Mouse (Mus musculus) macrophage (primary cell): ENCODE results near the gene Gm45717. TPM values are rescaled to one million over a fixed set of nuclear protein-coding genes. Genes with fewer than 3 reads are reported as not detected.

Source experiments
- H3K27ac ChIP-seq: fragments of 350-480 bp; formaldehyde crosslinking; 2 replicates; pipeline ENCODE4 v1.9.0; 2021
- H3K36me3 ChIP-seq: fragments of 350-480 bp; formaldehyde crosslinking; 2 replicates; pipeline ENCODE4 v1.9.0; 2021; ENCODE audit errors: inconsistent target
- H3K4me3 ChIP-seq: fragments of 350-480 bp; formaldehyde crosslinking; 2 replicates; pipeline ENCODE4 v1.9.0; 2021; ENCODE audit errors: inconsistent target
- H3K79me2 ChIP-seq: fragments of 350-480 bp; formaldehyde crosslinking; 2 replicates; pipeline ENCODE4 v1.9.0; 2021; ENCODE audit errors: inconsistent target
- WGBS: methylation state at CpG from one replicate; pipeline ENCODE4 v1.1.7; 2026; ENCODE audit warnings: inconsistent platforms; ENCODE audit not compliant: missing documents; 5-methylcytosine and 5-hydroxymethylcytosine counted together
- polyA plus RNA-seq: library from polyadenylated mRNA; stranded (reverse); fragments of 250-400 nt; gene quantifications from 3 replicates; pipeline ENCODE4 v1.2.4, GENCODE M21; 2018; ENCODE audit warnings: inconsistent platforms

Gene Gm45717
- polyA plus RNA-seq, 1 experiment from 2014 or later: not detected

DNA sequence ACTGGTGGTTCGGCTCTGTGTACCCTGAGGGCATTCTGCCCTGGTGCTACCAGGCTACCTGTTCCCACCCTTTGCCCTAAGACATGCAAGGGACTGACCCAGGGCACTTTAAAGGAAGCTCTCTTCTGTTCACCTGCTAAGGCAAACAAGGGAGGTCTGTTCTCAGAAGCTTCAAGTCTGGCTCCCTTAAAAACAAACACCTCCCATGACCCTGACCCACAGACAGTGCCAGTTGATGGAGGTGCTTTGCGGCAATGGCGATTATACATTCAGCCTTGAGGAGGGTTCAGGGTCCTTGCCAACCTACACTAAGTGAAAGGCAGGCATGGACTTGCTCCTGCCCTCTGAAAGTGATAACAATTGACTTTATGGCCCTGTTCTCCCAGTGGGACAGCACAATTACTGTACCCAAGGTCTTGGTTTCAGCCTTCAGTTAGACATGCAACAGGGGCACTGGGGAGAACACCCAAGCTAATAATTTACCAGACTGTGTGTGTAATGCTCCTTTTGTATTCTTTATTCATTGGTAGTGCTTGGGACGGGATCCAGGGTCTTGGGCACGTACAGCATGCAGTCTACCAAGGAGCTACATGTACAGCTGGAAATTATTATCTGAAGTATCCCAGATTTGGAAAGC lies 42.8 kb downstream of the Gm45717 start:
- no peaks in the 10 kb centered on the region for H3K79me2 ChIP-seq
- 92% methylated on average over 5 of the region's 5 CpGs for WGBS
- H3K4me3 ChIP-seq: no peak overlapping the region
- peak overlapping the region; percentile 38; the same call in 1 of the 2 replicates for H3K27ac ChIP-seq
- no peaks in the 10 kb centered on the region for H3K36me3 ChIP-seq

DNA sequence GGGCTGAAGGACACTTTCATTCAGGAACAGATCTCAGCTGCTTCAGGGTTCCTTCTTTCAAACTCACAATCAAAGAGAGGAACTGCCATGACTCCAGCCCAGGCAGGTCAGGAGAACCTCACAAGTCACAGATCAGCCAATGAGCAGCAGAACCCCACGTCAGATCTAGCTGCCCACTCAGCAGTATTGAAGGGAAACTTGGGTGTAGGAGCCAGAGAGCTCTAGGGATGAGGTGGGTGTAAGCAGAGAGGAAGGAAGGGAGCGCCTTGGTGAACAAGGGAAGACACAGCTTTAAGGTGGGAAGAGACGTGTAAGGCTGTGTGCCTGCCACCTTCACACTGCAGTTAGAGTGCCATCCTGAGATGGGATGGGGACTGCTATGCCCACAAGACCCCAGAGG lies 43.4 kb downstream of the Gm45717 start:
- WGBS: 49% methylated on average over 3 of the region's 3 CpGs
- H3K27ac ChIP-seq: peak overlapping the region; percentile 38; the same call in 1 of the 2 replicates

DNA sequence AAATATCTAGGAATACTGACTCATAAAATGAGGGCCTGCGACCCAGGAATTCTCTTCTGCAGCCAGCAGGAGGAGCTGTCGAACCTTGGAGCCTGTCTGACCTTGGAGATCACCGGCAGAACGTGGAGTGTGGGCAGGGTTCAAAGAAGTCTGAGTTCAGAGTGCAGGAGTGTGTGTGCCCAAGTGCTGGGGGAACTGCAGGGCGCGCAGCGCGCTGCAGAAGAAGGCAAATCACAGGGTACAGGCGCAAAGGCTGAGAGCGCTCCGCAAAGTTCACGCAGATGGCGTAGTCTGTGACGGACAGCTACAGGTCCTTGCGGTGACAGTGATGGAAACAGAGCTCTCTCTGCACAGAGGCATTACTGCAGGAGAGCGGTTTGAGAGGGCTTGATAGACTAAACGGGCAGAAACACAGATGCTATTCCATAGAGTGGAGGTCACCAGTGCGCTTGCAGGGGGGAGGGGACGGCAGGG lies 47.1 kb downstream of the Gm45717 start:
- Histone ChIP-seq H3K79me2 (no peaks in the 10 kb centered on the region), H3K36me3 (no peaks in the 10 kb centered on the region), H3K4me3 (peak overlapping the region; percentile 13; the same call in 1 of the 2 replicates), H3K27ac (no peak overlapping the region)
- 5% methylated on average over 19 of the region's 19 CpGs for WGBS

More for the DNA sequence above, 43.4 kb downstream of the Gm45717 start:
- H3K79me2 ChIP-seq: no peaks in the 10 kb centered on the region
- no peaks in the 10 kb centered on the region for H3K36me3 ChIP-seq
- H3K4me3 ChIP-seq: no peak overlapping the region

DNA sequence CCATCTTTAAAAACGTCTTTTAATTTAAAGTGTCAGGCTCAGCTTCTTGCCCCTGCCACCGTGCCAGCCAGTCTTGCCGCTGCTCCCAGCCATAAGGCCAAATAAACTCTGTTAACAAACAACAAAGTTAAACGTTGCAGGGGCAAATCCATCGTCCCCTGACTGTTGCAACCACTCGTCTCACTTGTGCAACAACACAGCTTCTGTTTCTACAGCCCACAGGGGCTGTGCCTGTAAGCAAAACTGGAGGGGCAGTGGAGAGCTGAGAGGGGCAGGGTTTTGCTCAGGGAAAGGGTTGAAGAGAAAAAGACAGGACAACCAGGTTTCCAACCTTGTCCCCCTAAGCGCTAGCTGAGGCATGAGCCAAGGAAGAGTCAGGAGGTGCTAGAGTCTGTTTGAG lies 47.6 kb downstream of the Gm45717 start:
- no peaks in the 10 kb centered on the region for H3K79me2 ChIP-seq
- no peaks in the 10 kb centered on the region for H3K36me3 ChIP-seq
- WGBS: 49% methylated on average over 7 of the region's 7 CpGs
- no peak overlapping the region for H3K27ac ChIP-seq
- no peak overlapping the region for H3K4me3 ChIP-seq

DNA sequence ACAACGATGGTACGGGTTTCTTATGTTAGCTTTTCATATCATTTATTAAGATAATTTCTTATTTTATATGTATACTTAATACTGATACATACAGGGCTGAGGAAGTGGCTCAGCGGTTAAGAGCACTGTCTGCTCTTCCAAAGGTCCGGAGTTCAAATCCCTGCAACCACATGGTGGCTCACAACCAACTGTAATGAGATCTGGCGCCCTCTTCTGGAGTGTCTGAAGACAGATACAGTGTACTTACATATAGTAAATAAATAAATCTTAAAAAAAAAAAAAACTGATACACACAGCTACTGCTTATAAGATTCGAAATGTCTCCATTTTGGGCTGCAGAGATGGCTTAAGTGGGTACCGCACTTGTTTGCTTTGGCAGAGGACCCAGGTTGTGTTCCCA lies 48.0 kb downstream of the Gm45717 start:
- Histone ChIP-seq H3K79me2 (no peaks in the 10 kb centered on the region), H3K4me3 (no peak overlapping the region), H3K36me3 (no peaks in the 10 kb centered on the region), H3K27ac (no peak overlapping the region)
- WGBS: 85% methylated on average over 7 of the region's 7 CpGs

DNA sequence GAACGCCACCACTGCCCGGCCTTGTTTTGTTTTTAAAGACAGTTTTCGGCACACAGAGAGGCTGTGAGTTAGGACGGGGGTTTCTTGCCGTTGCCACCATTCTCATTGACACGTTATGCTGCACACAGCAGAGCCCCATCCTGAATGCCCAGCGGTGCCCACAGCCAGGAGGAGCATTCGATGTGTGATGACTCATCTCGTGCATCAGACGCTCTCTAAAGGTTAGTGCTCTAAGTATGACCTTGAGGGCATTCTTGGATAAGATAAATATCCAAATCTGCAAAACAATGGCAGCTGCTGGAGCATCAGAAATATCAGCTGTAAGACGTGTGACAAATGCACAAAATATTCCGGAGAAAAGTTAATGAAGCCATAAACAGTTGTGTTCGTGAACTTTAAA lies 48.6 kb downstream of the Gm45717 start:
- Histone ChIP-seq H3K27ac (no peak overlapping the region), H3K79me2 (no peaks in the 10 kb centered on the region), H3K36me3 (no peaks in the 10 kb centered on the region), H3K4me3 (no peak overlapping the region)
- WGBS: 92% methylated on average over 13 of the region's 13 CpGs

DNA sequence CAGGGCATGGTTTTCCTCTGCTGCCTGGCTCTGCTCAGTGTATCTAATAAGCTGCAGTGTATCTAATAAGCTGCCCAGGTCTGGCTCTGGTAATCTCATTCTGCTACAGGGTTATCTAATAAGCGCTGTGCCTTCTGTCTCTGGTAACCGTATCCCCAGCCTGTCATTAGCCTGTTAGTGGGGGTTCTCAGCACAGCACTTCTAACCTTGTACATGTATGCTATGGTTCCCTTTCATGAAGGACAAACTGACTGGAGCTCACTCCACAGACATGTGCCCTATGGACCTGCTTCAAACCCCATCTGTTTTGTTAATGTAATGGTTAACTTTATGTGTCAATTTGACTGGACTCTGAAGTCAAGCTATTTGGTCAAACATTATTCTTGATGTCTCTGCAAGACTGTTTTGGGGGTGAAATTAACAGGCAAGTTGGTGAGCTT lies 50.1 kb downstream of the Gm45717 start:
- WGBS: 92% methylated on average over 2 of the region's 2 CpGs
- no peak overlapping the region for H3K4me3 ChIP-seq
- no peaks in the 10 kb centered on the region for H3K36me3 ChIP-seq
- no peaks in the 10 kb centered on the region for H3K79me2 ChIP-seq
- H3K27ac ChIP-seq: no peak overlapping the region

DNA sequence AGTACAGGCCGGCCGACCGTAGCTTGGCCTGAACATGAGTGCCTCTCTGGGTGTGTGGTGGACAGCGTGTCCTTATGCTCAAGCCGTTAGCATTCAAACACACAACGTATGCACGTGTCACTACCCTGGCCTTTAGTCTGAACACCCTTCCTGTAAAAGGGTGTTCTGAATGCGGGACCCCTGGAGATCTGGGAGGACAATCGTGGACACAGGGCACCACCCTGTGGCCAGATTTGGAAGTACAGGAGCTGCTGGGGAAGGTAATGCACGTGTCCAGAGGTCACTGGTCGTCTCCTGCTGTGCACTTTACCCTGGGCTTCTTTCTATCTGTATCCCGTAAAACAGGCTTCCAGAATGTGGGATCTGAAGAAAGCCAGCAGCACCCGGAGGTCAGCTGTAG lies 52.5 kb downstream of the Gm45717 start:
- H3K79me2 ChIP-seq: no peaks in the 10 kb centered on the region
- no peak overlapping the region for H3K4me3 ChIP-seq
- no peak overlapping the region for H3K27ac ChIP-seq
- H3K36me3 ChIP-seq: peaks cover 13% of the 10 kb centered on the region
- WGBS: 28% methylated on average over 13 of the region's 13 CpGs

DNA sequence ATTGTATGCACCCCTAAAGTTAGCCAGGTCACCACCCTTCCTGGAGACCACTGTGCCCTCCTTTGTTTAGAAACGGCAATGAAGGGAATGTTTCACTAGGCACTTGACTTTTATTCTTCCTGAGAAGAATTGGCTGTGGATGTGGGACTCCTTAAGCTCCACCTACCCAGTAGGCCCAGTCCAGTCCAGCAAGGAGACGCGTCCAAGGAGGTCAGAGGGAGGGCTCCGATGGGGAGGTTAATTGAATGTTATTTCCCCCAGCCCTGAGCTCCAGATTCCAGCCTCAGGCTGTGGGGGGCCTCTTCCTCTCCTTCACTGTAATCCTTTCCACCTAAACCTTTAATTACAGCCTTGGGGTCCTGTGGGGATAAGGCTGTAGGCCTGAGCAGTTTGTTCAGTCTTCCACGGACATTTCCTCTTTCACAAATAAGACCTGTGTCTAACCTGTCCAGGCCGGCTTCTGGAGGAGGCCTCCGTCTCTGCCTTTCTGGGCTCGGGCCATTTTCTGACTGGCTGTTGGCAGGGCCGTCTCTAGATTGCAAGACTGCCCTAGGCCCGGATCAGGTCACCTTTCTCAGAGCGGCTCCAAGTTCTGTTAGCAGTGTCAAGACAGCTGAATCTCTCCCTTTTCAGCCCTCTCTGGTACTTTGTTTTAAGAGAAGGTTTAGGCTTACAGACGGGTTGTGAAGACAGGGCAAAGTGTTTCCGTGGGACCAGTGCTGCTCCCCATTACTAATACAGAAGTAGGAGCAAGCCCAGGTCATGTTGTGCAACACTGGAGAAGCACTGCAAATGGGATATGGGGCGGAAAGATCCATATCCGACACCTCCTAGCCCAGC lies 53.5 kb downstream of the Gm45717 start:
- H3K4me3 ChIP-seq: no peak overlapping the region
- H3K36me3 ChIP-seq: peaks cover 22% of the 10 kb centered on the region
- WGBS: 91% methylated on average over 15 of the region's 15 CpGs
- no peak overlapping the region for H3K27ac ChIP-seq
- H3K79me2 ChIP-seq: no peaks in the 10 kb centered on the region

DNA sequence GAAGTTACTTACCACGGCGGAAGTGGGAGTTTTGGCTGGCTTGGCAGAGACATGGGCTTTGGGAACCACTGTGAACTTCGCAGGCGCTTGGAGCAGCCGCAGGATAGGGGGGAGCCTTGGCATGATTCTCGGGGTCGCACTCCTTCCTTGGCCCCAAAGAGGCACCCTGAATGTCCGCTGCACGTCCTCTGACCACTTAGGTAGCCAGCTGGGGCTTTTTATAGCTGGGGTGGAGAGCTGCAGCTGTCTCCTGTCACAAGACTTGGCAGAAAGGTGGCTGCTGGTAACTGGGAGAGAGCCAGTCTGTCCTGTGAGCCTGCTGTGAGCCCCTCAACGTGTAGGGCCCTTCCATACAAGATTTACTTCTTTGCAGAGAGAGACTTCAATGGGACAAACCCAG lies 55.5 kb downstream of the Gm45717 start, which contains the start of gene Cox8b:
Gene Cox8b (minus strand): TSS at position 227 of the 400 bp plus-strand sequence.
- H3K4me3 ChIP-seq: no peak within 1 kb of the TSS
- peaks cover 38% of the 10 kb centered on the region for H3K36me3 ChIP-seq
- no peaks in the 10 kb centered on the region for H3K79me2 ChIP-seq
- no peak within 1 kb of the TSS for H3K27ac ChIP-seq
- 86% methylated on average over 10 of the region's 10 CpGs for WGBS

Other genes with a start within 250 kb of the Gm45717 start
- gene Cyp2e1, start 192.2 kb downstream of the Gm45717 start, polyA plus RNA-seq: not detected in 3 replicates
- 0.50 to 0.64 TPM in 2 of 3 replicates, not detected in the other for gene Syce1, start 168.1 kb downstream of the Gm45717 start, polyA plus RNA-seq
- gene Zfp941, start 133.8 kb downstream of the Gm45717 start, polyA plus RNA-seq: 0.17 to 0.31 TPM (median 0.19 TPM) in 3 replicates
- gene Urah, start 120.9 kb downstream of the Gm45717 start, polyA plus RNA-seq: not detected in 3 replicates
- not detected in 3 replicates for gene Scgb1c1, start 110.4 kb downstream of the Gm45717 start, polyA plus RNA-seq
- gene Odf3, start 108.1 kb downstream of the Gm45717 start, polyA plus RNA-seq: not detected in 3 replicates
- gene Gm45785, start 99.6 kb downstream of the Gm45717 start, polyA plus RNA-seq: not detected in 3 replicates
- gene Ric8a, start 99.0 kb downstream of the Gm45717 start, polyA plus RNA-seq: 18.7 to 48.4 TPM (median 41.3 TPM) in 3 replicates
- 8.0 to 19.0 TPM (median 14.4 TPM) in 3 replicates for gene Bet1l, start 98.4 kb downstream of the Gm45717 start, polyA plus RNA-seq
- gene Psmd13, start 74.0 kb downstream of the Gm45717 start, polyA plus RNA-seq: 77.6 to 104 TPM (median 78.6 TPM) in 3 replicates
- 4.8 to 16.9 TPM (median 7.6 TPM) in 3 replicates for gene Sirt3, start 73.6 kb downstream of the Gm45717 start, polyA plus RNA-seq
- not detected in 3 replicates for gene Cox8b, start 55.5 kb downstream of the Gm45717 start, polyA plus RNA-seq
- gene Nlrp6, start 35.0 kb downstream of the Gm45717 start, polyA plus RNA-seq: not detected in 3 replicates
- 6.3 to 9.2 TPM (median 7.2 TPM) in 3 replicates for gene Pgghg, start 14.5 kb downstream of the Gm45717 start, polyA plus RNA-seq
- 0.30 to 1.0 TPM in 2 of 3 replicates, not detected in the other for gene Ifitm5, start 5.6 kb downstream of the Gm45717 start, polyA plus RNA-seq
- 471 to 1,093 TPM (median 749 TPM) in 3 replicates for gene Ifitm2, start 50 bp upstream of the Gm45717 start, polyA plus RNA-seq
- gene Ifitm1, start 11.3 kb upstream of the Gm45717 start, polyA plus RNA-seq: 4.7 to 18.2 TPM (median 4.8 TPM) in 3 replicates
- gene Ifitm3, start 54.8 kb upstream of the Gm45717 start, polyA plus RNA-seq: 596 to 2,531 TPM (median 1,114 TPM) in 3 replicates
- 4.1 to 21.4 TPM (median 7.4 TPM) in 3 replicates for gene Ifitm6, start 62.0 kb upstream of the Gm45717 start, polyA plus RNA-seq
- gene Gm17387, start 73.2 kb upstream of the Gm45717 start, polyA plus RNA-seq: not detected in 3 replicates
- gene B4galnt4, start 105.2 kb upstream of the Gm45717 start, polyA plus RNA-seq: not detected in 3 replicates
- not detected in 3 replicates for gene Pkp3, start 122.3 kb upstream of the Gm45717 start, polyA plus RNA-seq
- 0.50 to 2.0 TPM (median 0.58 TPM) in 3 replicates for gene Sigirr, start 144.6 kb upstream of the Gm45717 start, polyA plus RNA-seq
- not detected in 3 replicates for gene Ano9, start 161.9 kb upstream of the Gm45717 start, polyA plus RNA-seq
- gene Ptdss2, start 166.4 kb upstream of the Gm45717 start, polyA plus RNA-seq: 12.0 to 19.0 TPM (median 15.6 TPM) in 3 replicates
- 93.2 to 290 TPM (median 289 TPM) in 3 replicates for gene Rnh1, start 216.9 kb upstream of the Gm45717 start, polyA plus RNA-seq
- gene Hras, start 238.1 kb upstream of the Gm45717 start, polyA plus RNA-seq: 31.1 to 73.7 TPM (median 35.0 TPM) in 3 replicates
- gene Lrrc56, start 238.2 kb upstream of the Gm45717 start, polyA plus RNA-seq: 1.2 to 3.9 TPM (median 2.3 TPM) in 3 replicates